Mouse (Mus musculus) liver, embryonic 15.5 days (tissue): ENCODE data around the gene Edn3. TPM values are rescaled to one million over a fixed set of nuclear protein-coding genes. Genes with fewer than 3 reads are reported as not detected.

Experiments used
- ATAC-seq: fragments of 200-750 bp; cut with Nextera tagmentation; 2 replicates; pipeline ENCODE4 v1.8.0; 2017; ENCODE audit warnings: moderate number of reproducible peaks, mild to moderate bottlenecking, moderate library complexity; ENCODE audit not compliant: insufficient read depth
- H3K27ac ChIP-seq: fragments of 300-500 bp; sonication (generic); replicated peaks from 2 replicates; pipeline ENCODE4 v1.5.1; 2015; ENCODE audit warnings: mild to moderate bottlenecking, inconsistent platforms
- H3K27me3 ChIP-seq: fragments of 300-500 bp; sonication (generic); 2 replicates; pipeline ENCODE4 v1.6.1; 2015; ENCODE audit warnings: mild to moderate bottlenecking, inconsistent platforms
- H3K36me3 ChIP-seq: fragments of 300-500 bp; sonication (generic); replicated peaks from 2 replicates; pipeline ENCODE4 v1.6.1; 2015; ENCODE audit warnings: moderate library complexity, mild to moderate bottlenecking, inconsistent platforms
- H3K4me1 ChIP-seq: fragments of 300-500 bp; sonication (generic); replicated peaks from 2 replicates; pipeline ENCODE4 v1.6.1; 2015; ENCODE audit warnings: inconsistent platforms
- H3K4me2 ChIP-seq: fragments of 300-500 bp; sonication (generic); 2 replicates; pipeline ENCODE4 v1.6.1; 2015; ENCODE audit warnings: moderate library complexity, mild to moderate bottlenecking, inconsistent platforms
- H3K4me3 ChIP-seq: fragments of 300-500 bp; sonication (generic); replicated peaks from 2 replicates; pipeline ENCODE4 v1.5.1; 2015; ENCODE audit warnings: mild to moderate bottlenecking, inconsistent platforms
- H3K9ac ChIP-seq: fragments of 300-500 bp; sonication (generic); 2 replicates; pipeline ENCODE4 v1.6.1; 2015; ENCODE audit warnings: moderate library complexity, mild to moderate bottlenecking, inconsistent platforms
- H3K9me3 ChIP-seq: fragments of 300-500 bp; sonication (generic); replicated peaks from 2 replicates; pipeline ENCODE4 v1.6.1; 2016; ENCODE audit warnings: inconsistent platforms
- WGBS: fragments of 180-500 bp; shearing (Covaris S2); methylation state at CpG from one replicate; pipeline ENCODE4 v1.1.7; 2015; ENCODE audit warnings: mixed read lengths; ENCODE audit not compliant: insufficient replicate concordance; 5-methylcytosine and 5-hydroxymethylcytosine counted together
- polyA plus RNA-seq: library from polyadenylated mRNA; unstranded; fragments of >200 nt; fragmentation: Nextera tagmentation; extraction: Ambion mirVana; gene quantifications from 2 replicates; pipeline ENCODE4 v1.2.1, GENCODE M21; 2015

Gene Edn3
- polyA plus RNA-seq = 0.33 and 0.52 TPM in 2 replicates

DNA sequence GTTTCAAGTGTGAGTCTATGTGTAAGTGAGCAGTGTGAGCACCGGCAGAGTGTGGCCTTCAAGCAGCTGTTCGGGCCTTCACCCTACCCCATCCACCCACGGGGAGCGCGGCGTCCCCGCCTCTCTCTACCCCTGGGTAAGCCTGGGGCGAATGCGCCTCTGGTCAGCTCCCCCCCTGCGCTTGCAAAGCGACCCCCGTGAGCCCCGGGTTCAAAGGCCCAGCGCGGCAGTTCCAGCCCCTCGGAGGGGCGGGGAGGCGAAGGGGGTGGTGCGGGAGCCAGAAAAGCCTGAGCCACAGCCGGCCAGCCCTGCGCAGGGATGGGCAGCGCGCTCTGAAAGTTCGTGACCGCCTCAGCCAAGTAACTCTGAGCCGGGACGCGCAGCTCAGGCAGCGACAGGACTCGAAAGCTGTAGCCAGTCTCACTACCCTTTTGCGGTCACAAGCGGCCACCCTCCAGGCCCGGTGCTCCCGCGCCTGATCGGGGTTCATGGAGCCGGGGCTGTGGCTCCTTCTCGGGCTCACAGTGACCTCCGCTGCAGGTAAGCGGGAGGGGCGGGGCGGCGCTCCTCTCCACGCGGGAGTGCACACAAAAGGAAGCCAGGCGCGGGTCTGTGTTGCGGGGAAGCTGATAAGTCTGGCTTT lies at the start of gene Edn3:
Gene Edn3, plus strand, starts transcription at position 141 of the 643 bp plus-strand sequence.
- Histone ChIP-seq H3K4me1 (no peaks in the 10 kb centered on the region), H3K27me3 (peaks cover 20% of the 10 kb centered on the region), H3K9ac (no peak within 1 kb of the TSS), H3K27ac (no peak within 1 kb of the TSS), H3K9me3 (no peaks in the 10 kb centered on the region), H3K36me3 (no peaks in the 10 kb centered on the region), H3K4me2 (peak within 1 kb of the TSS; percentile 55), H3K4me3 (peak within 1 kb of the TSS; percentile 28)
- ATAC-seq = no peak
- 2% methylated on average over 48 of the region's 48 CpGs for WGBS

DNA sequence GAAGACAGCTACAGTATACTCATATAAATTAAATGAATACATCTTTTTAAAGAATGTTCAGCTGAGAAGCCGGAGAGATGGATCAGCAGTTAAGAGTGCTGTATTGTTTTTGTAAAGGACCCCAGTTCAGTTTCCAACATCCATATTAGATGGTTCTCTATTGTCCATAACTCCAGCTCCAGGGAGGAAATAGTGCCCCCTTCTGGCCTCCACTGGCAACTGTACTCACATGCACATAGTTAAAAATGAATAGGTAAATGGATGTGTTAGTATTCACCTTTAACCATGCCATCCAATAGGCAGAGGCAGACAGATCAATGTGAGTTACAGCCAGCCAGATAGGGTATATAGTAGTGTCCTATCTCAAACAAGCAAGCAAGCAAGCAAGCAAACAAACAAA lies 48.4 kb upstream of the Edn3 start:
- H3K27me3 ChIP-seq = no peaks in the 10 kb centered on the region
- no peak overlapping the region for H3K27ac ChIP-seq
- H3K4me1 ChIP-seq = no peaks in the 10 kb centered on the region
- 73% methylated on average over 1 of the region's 1 CpGs for WGBS
- no peak for ATAC-seq
- no peaks in the 10 kb centered on the region for H3K36me3 ChIP-seq
- no peak overlapping the region for H3K9ac ChIP-seq
- no peaks in the 10 kb centered on the region for H3K9me3 ChIP-seq
- H3K4me3 ChIP-seq = no peak overlapping the region
- H3K4me2 ChIP-seq = no peak overlapping the region

DNA sequence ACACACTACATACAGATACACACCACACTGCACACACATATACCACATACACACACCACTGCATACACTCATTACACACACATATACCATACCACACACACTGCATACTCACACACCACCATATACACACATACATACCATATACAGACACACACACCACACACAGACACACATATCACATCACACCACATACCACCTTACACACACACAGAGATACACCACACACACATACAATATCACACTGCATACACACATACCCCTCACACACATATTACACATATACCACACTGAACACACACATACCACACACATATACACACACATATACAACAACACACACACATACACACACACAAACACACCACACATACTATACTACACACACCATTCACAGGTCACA lies 44.5 kb upstream of the Edn3 start:
- Histone ChIP-seq H3K27ac (no peak overlapping the region), H3K9ac (no peak overlapping the region), H3K4me1 (no peaks in the 10 kb centered on the region), H3K4me3 (no peak overlapping the region), H3K9me3 (no peaks in the 10 kb centered on the region), H3K4me2 (no peak overlapping the region), H3K27me3 (no peaks in the 10 kb centered on the region), H3K36me3 (no peaks in the 10 kb centered on the region)
- no peak for ATAC-seq

DNA sequence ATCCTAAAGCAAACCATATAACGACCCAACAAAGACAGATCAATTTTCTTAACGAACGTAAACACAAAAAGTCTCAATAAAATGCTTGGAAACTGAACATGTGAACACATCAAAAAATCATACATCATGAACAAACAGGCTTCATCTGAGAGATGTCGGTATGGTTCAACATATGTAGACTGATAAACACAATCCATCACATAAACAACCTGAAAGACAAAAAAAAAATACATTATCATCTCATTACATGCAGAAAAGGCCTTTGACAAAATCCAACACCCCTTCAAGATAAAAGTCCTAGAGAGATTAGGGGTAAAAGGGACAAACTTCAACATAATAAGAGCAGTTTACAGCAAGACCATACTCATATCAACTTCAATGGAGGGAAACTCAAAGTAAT lies 42.6 kb upstream of the Edn3 start:
- H3K4me3 ChIP-seq = no peak overlapping the region
- H3K4me2 ChIP-seq = no peak overlapping the region
- no peak overlapping the region for H3K9ac ChIP-seq
- H3K27me3 ChIP-seq = no peaks in the 10 kb centered on the region
- no peaks in the 10 kb centered on the region for H3K4me1 ChIP-seq
- 68% methylated on average over 4 of the region's 4 CpGs for WGBS
- H3K27ac ChIP-seq = no peak overlapping the region
- no peak for ATAC-seq
- H3K36me3 ChIP-seq = no peaks in the 10 kb centered on the region
- H3K9me3 ChIP-seq = no peaks in the 10 kb centered on the region

DNA sequence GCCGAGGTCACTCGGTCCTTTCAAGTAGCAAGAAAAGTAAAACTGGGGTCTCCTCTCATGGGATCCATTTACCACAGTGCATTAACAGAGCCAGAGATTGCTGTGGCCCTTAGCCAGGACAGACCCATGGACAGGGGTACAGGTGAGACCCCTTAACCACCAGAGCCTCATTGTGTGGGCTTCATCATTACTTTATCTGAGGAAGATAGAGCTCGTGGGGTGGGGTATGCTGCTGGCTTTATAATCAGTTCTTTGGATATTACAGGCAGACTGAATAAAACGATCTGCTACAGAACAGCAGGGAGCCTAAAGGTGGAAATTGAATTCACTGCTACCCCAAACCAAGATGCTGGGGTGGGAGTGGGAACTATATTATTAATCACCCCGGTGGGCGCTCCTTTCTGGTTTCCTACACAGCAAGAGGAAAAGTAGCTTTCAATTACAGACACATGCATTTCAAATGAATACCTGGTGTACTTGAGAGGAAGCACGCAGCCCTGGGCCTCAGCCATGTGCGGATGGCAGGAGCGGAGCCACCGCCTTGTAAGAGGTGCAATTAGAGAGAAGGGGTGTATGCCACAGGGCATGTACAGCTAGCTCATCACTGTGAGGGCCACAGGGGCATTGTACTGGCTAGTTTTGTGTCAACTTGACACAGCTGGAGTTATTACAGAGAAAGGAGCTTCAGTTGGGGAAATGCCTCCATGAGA lies 33.1 kb upstream of the Edn3 start:
- no peak overlapping the region for H3K4me2 ChIP-seq
- H3K4me3 ChIP-seq = no peak overlapping the region
- H3K9me3 ChIP-seq = no peaks in the 10 kb centered on the region
- no peak for ATAC-seq
- H3K27me3 ChIP-seq = no peaks in the 10 kb centered on the region
- no peaks in the 10 kb centered on the region for H3K36me3 ChIP-seq
- whole genome bisulfite sequencing = 58% methylated on average over 10 of the region's 10 CpGs
- 0 out of 2 replicates have a peak, but pooled peaks cover 3% of the 10 kb centered on the region for H3K4me1 ChIP-seq
- H3K9ac ChIP-seq = no peak overlapping the region
- no peak overlapping the region for H3K27ac ChIP-seq

- H3K27ac ChIP-seq = no peak overlapping the region
- H3K36me3 ChIP-seq = no peaks in the 10 kb centered on the region
- H3K9me3 ChIP-seq = no peaks in the 10 kb centered on the region
- no peak overlapping the region for H3K4me2 ChIP-seq
- no peaks in the 10 kb centered on the region for H3K27me3 ChIP-seq
- H3K9ac ChIP-seq = no peak overlapping the region
- H3K4me3 ChIP-seq = no peak overlapping the region
- 53% methylated on average over 5 of the region's 5 CpGs for WGBS
- 0 out of 2 replicates have a peak, but pooled peaks cover 4% of the 10 kb centered on the region for H3K4me1 ChIP-seq
- ATAC-seq = no peak
These were observed 28.5 kb upstream of the Edn3 start for GRCm38 (mm10) chr2:174731939-174732338.

GRCm38 (mm10) chr2:174735270-174735669 lies 25.1 kb upstream of the Edn3 start:
- no peaks in the 10 kb centered on the region for H3K9me3 ChIP-seq
- no peak for ATAC-seq
- no peak overlapping the region for H3K4me2 ChIP-seq
- H3K27me3 ChIP-seq = no peaks in the 10 kb centered on the region
- no peak overlapping the region for H3K27ac ChIP-seq
- H3K36me3 ChIP-seq = no peaks in the 10 kb centered on the region
- no peak overlapping the region for H3K4me3 ChIP-seq
- 0 out of 2 replicates have a peak, but pooled peaks cover 4% of the 10 kb centered on the region for H3K4me1 ChIP-seq
- 69% methylated on average over 1 of the region's 1 CpGs for WGBS
- H3K9ac ChIP-seq = no peak overlapping the region

- WGBS = 49% methylated on average over 1 of the region's 1 CpGs
- no peak for ATAC-seq
These were observed 13.2 kb upstream of the Edn3 start for GRCm38 (mm10) chr2:174747182-174747581.

DNA sequence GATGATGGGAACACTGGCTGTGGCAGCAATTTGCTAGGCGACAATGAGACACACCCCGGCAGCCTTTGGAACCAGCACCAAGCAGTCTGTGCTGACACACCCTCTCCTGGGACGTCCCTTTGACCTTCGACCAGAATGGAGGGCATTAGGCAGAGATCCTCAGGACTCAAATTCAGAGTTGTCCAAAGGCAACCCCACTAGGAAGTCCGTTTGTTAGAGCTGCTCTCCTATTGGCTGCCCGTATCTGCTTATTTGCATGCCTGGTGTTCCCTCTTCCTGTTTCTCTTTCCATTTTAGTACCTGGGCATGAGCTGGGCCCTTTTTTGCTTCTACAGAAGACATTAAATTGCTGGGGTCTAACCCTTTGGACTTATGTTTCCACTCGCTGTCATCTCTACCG lies 12.0 kb upstream of the Edn3 start:
- 0 out of 2 replicates have a peak, but pooled peaks cover 3% of the 10 kb centered on the region for H3K4me1 ChIP-seq
- ATAC-seq = no peak
- no peaks in the 10 kb centered on the region for H3K9me3 ChIP-seq
- no peaks in the 10 kb centered on the region for H3K27me3 ChIP-seq
- no peak overlapping the region for H3K9ac ChIP-seq
- H3K36me3 ChIP-seq = no peaks in the 10 kb centered on the region
- no peak overlapping the region for H3K4me3 ChIP-seq
- no peak overlapping the region for H3K4me2 ChIP-seq
- 49% methylated on average over 8 of the region's 8 CpGs for WGBS
- no peak overlapping the region for H3K27ac ChIP-seq

More at GRCm38 (mm10) chr2:174747182-174747581, 13.2 kb upstream of the Edn3 start:
- Histone ChIP-seq H3K4me2 (no peak overlapping the region), H3K9ac (no peak overlapping the region), H3K27me3 (no peaks in the 10 kb centered on the region), H3K4me3 (no peak overlapping the region), H3K36me3 (no peaks in the 10 kb centered on the region), H3K27ac (no peak overlapping the region), H3K4me1 (0 out of 2 replicates have a peak, but pooled peaks cover 3% of the 10 kb centered on the region), H3K9me3 (no peaks in the 10 kb centered on the region)

GRCm38 (mm10) chr2:174753197-174753596 lies 7.2 kb upstream of the Edn3 start:
- Histone ChIP-seq H3K27me3 (no peaks in the 10 kb centered on the region), H3K4me1 (0 out of 2 replicates have a peak, but pooled peaks cover 2% of the 10 kb centered on the region)
- ATAC-seq = no peak

DNA sequence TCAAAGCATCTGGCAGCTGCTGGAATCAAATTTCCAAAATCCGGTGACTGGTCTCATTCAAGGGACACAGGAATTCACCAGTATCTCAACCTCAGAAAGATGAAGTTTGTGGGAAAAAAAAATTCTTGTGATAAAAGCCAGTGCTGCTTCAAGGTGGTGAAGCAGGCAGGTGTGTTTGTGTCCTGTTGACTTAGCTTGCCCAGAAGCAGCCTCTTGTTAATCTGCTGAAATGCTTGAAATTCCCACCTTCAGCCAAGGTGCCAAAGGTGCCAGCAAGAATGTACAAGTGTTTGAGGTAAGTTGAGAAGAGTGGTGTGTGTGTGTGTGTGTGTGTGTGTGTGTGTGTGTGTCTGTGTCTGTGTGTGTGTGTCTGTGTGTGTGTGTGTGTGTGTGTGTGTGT lies 6.2 kb upstream of the Edn3 start:
- Histone ChIP-seq H3K4me1 (no peaks in the 10 kb centered on the region), H3K27me3 (no peaks in the 10 kb centered on the region), H3K36me3 (no peaks in the 10 kb centered on the region), H3K27ac (no peak overlapping the region), H3K4me2 (no peak overlapping the region), H3K4me3 (no peak overlapping the region), H3K9ac (no peak overlapping the region), H3K9me3 (no peaks in the 10 kb centered on the region)
- 56% methylated on average over 1 of the region's 1 CpGs for WGBS
- no peak for ATAC-seq

More at GRCm38 (mm10) chr2:174753197-174753596, 7.2 kb upstream of the Edn3 start:
- Histone ChIP-seq H3K4me3 (no peak overlapping the region), H3K9ac (no peak overlapping the region), H3K9me3 (no peaks in the 10 kb centered on the region), H3K27ac (no peak overlapping the region), H3K36me3 (no peaks in the 10 kb centered on the region), H3K4me2 (no peak overlapping the region)
- WGBS = 74% methylated on average over 1 of the region's 1 CpGs
